Mouse (Mus musculus): ENCODE results near the gene Gid8. TPM values are rescaled to one million over a fixed set of nuclear protein-coding genes. Genes with fewer than 3 reads are reported as not detected.
A peak's percentile ranks its signal among the peaks of the same experiment; 100 is the strongest.

Gid8 gene
- total and polyA plus RNA-seq, 3 experiments = 52.8 to 65.5 TPM; not detected in 1

- H3K9me3 ChIP-seq (replicated peaks; ENCODE audit: insufficient read depth, low read length) = no peaks in the 10 kb centered on the region
- peaks cover 12 to 30% of the 10 kb centered on the region in 2 experiments for H3K4me1 ChIP-seq (ENCODE audit: control insufficient read depth in 1 of 2, insufficient read depth in 2 of 2, low read length in 2 of 2)
- H3K27me3 ChIP-seq (ENCODE audit: control insufficient read depth in 1 of 2, insufficient read depth in 2 of 2, low read length in 2 of 2) = no peaks in the 10 kb centered on the region
- H3K36me3 ChIP-seq (ENCODE audit: control insufficient read depth in 1 of 2, insufficient read depth in 2 of 2, low read length in 2 of 2) = peaks cover 35 to 36% of the 10 kb centered on the region in 2 experiments
- TF ChIP-seq ETS1 (IDR thresholded peaks at IDR 0.05; ENCODE audit: low read depth, low read length) (no peak), RCOR1 (IDR thresholded peaks at IDR 0.05; ENCODE audit: low read depth, low read length) (no peak), ELF1 (IDR thresholded peaks at IDR 0.05; ENCODE audit: low read depth, low read length) (no peak), MXI1 (IDR thresholded peaks at IDR 0.05; ENCODE audit: low read depth, low read length) (no peak), MAZ (IDR thresholded peaks at IDR 0.05; ENCODE audit: low read depth, low read length) (no peak), TCF12 (IDR thresholded peaks at IDR 0.05; ENCODE audit: low read depth, low read length) (no peak), HCFC1 (IDR thresholded peaks at IDR 0.05; ENCODE audit: low read depth, low read length) (no peak), USF2 (IDR thresholded peaks at IDR 0.05; ENCODE audit: borderline replicate concordance in 1 of 2, insufficient read depth in 1 of 2, low read depth in 1 of 2, low read length in 2 of 2) (no peak), MAFK (IDR thresholded peaks at IDR 0.05; ENCODE audit: borderline replicate concordance, low read depth, low read length) (no peak), MYC (IDR thresholded peaks at IDR 0.05; ENCODE audit: low read depth, low read length) (no peak), MAX (IDR thresholded peaks at IDR 0.05; ENCODE audit: low read length) (no peak), E2F4 (IDR thresholded peaks at IDR 0.05; ENCODE audit: borderline replicate concordance, low read depth, low read length) (no peak), ZNF384 (IDR thresholded peaks at IDR 0.05; ENCODE audit: low read depth, low read length) (no peak), SMC3 (IDR thresholded peaks at IDR 0.05; ENCODE audit: low read depth, low read length) (no peak), TBP (IDR thresholded peaks at IDR 0.05; ENCODE audit: low read depth, low read length) (no peak)
- no peak overlapping the region for H3K9ac ChIP-seq (ENCODE audit: control insufficient read depth, low read depth, low read length, poor library complexity, severe bottlenecking)
- no peak for DNase-seq (ENCODE audit: low read depth, low spot score)
- no peak overlapping the region for H3K27ac ChIP-seq (ENCODE audit: control insufficient read depth, low read depth, low read length)
- H3K4me3 ChIP-seq (ENCODE audit: control insufficient read depth in 1 of 2, insufficient read depth in 1 of 2, low read depth in 2 of 2, low read length in 2 of 2) = no peak overlapping the region
- H3K79me2 ChIP-seq (ENCODE audit: control insufficient read depth, insufficient read depth, low read length, poor library complexity) = peaks cover 41% of the 10 kb centered on the region
Measured at GRCm38 (mm10) chr2:180689841-180690240, 20.1 kb upstream of the Gid8 start.

- peak overlapping the region; percentile 85 for H3K27ac ChIP-seq (ENCODE audit: control insufficient read depth, low read depth, low read length)
- H3K4me3 ChIP-seq (ENCODE audit: control insufficient read depth in 1 of 2, insufficient read depth in 1 of 2, low read depth in 2 of 2, low read length in 2 of 2) = peak overlapping the region in 1 of 2 experiments; percentile 31; a peak in 1 of 4 replicates
- peaks cover 19 to 34% of the 10 kb centered on the region in 2 experiments for H3K4me1 ChIP-seq (ENCODE audit: control insufficient read depth in 1 of 2, insufficient read depth in 2 of 2, low read length in 2 of 2)
- no peaks in the 10 kb centered on the region for H3K27me3 ChIP-seq (ENCODE audit: control insufficient read depth in 1 of 2, insufficient read depth in 2 of 2, low read length in 2 of 2)
- H3K36me3 ChIP-seq (ENCODE audit: control insufficient read depth in 1 of 2, insufficient read depth in 2 of 2, low read length in 2 of 2) = peaks cover 22 to 53% of the 10 kb centered on the region in 2 experiments
- peak overlapping the region; percentile 41; the same call in 1 of the 2 replicates for H3K9ac ChIP-seq (ENCODE audit: control insufficient read depth, low read depth, low read length, poor library complexity, severe bottlenecking)
- DNase-seq (ENCODE audit: low read depth, low spot score) = peak; percentile 93
- H3K9me3 ChIP-seq (replicated peaks; ENCODE audit: insufficient read depth, low read length) = no peaks in the 10 kb centered on the region
- peaks cover 63% of the 10 kb centered on the region for H3K79me2 ChIP-seq (ENCODE audit: control insufficient read depth, insufficient read depth, low read length, poor library complexity)
- TF ChIP-seq JUND (IDR thresholded peaks at IDR 0.05; ENCODE audit: low read depth, low read length) (peak; percentile 42; the same call in 1 of the 2 replicates), EP300 (IDR thresholded peaks at IDR 0.05; ENCODE audit: low read depth in 1 of 2, low read length in 2 of 2) (peak; percentile 89), TCF12 (IDR thresholded peaks at IDR 0.05; ENCODE audit: low read depth, low read length) (peak; percentile 93), SIN3A (IDR thresholded peaks at IDR 0.05; ENCODE audit: low read length) (peak; percentile 82), TAL1 (IDR thresholded peaks at IDR 0.05; ENCODE audit: low read length) (peak; percentile 85), MEF2A (IDR thresholded peaks at IDR 0.05; ENCODE audit: extremely low read depth, insufficient replicate concordance, low read depth, low read length, poor library complexity, severe bottlenecking) (no peak), MAZ (IDR thresholded peaks at IDR 0.05; ENCODE audit: low read depth, low read length) (no peak), ZC3H11A (IDR thresholded peaks at IDR 0.05; ENCODE audit: low read depth, low read length) (no peak), RCOR1 (IDR thresholded peaks at IDR 0.05; ENCODE audit: low read depth, low read length) (peak; percentile 91), NELFE (IDR thresholded peaks at IDR 0.05; ENCODE audit: low read depth, low read length) (no peak), MYB (IDR thresholded peaks at IDR 0.05; ENCODE audit: low read depth, low read length) (peak; percentile 81), ETS1 (IDR thresholded peaks at IDR 0.05; ENCODE audit: low read depth, low read length) (peak; percentile 88), HCFC1 (IDR thresholded peaks at IDR 0.05; ENCODE audit: low read depth, low read length) (no peak), ELF1 (IDR thresholded peaks at IDR 0.05; ENCODE audit: low read depth, low read length) (peak; percentile 25; the same call in 1 of the 2 replicates), GATA1 (IDR thresholded peaks at IDR 0.05; ENCODE audit: low read depth, low read length) (peak; percentile 82), UBTF (IDR thresholded peaks at IDR 0.05; ENCODE audit: borderline replicate concordance, insufficient read depth, low read depth, low read length) (0 out of 2 replicates have a peak, but pooled peaks have one; percentile 74), ZMIZ1 (IDR thresholded peaks at IDR 0.05; ENCODE audit: low read depth, low read length) (no peak), MAX (IDR thresholded peaks at IDR 0.05; ENCODE audit: low read length) (no peak), GABPA (IDR thresholded peaks at IDR 0.05; ENCODE audit: low read depth, low read length) (no peak), CTCF (IDR thresholded peaks at IDR 0.05 in 2 of 3, conservative IDR thresholded peaks at IDR 0.05 in 1 of 3; ENCODE audit: control insufficient read depth in 1 of 3, insufficient read depth in 1 of 3, low read depth in 2 of 3, low read length in 3 of 3, poor library complexity in 1 of 3, severe bottlenecking in 1 of 3) (no peak), RAD21 (IDR thresholded peaks at IDR 0.05; ENCODE audit: low read depth, low read length) (no peak), POLR2AphosphoS2 (IDR thresholded peaks at IDR 0.05; ENCODE audit: low read length) (no peak; the same call in 1 of the 2 replicates)
Measured at GRCm38 (mm10) chr2:180692630-180693029, 17.3 kb upstream of the Gid8 start.

Measured in MEL (cell line).